Mouse (Mus musculus): ENCODE measurements around the gene S1pr1.

S1pr1 gene

DNA sequence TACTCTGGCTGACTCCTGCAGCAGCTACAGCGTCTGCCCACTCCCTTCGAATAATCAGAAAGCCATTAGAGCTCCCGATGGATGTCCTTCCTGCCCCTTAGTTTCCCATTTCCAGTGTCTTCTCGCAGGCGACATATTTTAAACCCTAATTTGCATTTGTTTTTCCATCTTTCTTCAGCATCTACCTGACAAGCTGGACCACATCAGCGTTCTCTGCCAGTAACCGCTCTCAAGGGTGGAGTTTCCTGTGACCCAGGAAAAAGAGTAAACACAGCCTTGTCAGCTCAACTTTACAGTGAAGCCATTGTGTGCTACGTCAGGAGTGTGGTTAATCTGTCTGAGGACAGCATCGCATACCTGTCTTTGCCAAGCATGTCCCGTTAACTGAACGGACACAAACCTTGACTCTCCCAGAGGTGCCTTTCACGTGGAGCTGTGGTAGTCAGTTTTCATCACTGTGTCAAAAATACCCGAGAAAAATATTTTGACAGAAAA is 41.2 kb downstream of the S1pr1 start:
- DNase-seq (ENCODE audit: low spot score in 2 of 2): no peak

- no peak for DNase-seq (ENCODE audit: low spot score in 2 of 2)
Observed at GRCm38 (mm10) chr3:115672965-115673662, 41.8 kb downstream of the S1pr1 start.

DNA sequence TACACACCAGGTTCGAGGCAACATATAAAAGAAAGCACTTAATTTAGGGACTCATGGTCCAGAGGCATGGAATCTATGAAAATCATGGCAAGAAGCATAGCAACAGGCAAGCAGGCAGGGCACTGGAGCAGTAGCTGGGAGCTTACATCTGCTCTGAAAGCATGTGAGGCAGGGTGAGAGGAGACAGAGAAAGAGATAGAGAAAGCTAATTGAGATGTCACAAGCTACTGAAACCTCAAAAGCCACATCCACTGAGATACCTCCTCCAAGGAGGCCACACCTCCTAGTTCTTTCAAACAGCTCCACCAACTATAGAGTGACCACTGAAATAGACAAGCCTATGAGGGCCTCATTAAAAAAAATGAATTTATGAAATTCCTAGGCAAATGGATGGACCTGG is 45.6 kb downstream of the S1pr1 start:
- no peak for DNase-seq (ENCODE audit: low spot score in 2 of 2)

- DNase-seq (ENCODE audit: low spot score in 2 of 2): no peak
Observed at GRCm38 (mm10) chr3:115667182-115667581, 47.7 kb downstream of the S1pr1 start.

DNA sequence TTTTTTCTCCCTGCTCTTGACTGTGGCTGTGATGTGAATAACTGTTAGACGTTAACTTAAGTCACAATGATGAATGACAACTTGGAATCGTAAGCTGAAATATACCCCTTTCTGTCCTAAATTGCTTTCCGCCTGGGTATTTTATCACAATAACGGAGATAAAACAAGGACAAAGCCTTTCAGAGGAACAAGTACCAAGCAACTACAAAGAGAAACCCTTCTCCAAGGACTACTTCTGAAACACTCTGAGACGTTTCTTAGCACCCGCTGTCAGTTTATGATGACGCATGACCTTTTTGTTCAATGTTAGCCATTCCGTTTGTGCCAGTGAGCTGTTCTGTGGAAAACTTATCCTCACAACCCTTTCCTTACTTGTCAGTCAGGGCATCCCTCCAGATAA is 48.3 kb downstream of the S1pr1 start:
- no peak for DNase-seq (ENCODE audit: low spot score in 2 of 2)

- no peak for DNase-seq (ENCODE audit: low spot score in 2 of 2)
Observed at GRCm38 (mm10) chr3:115664497-115664896, 50.4 kb downstream of the S1pr1 start.

GRCm38 (mm10) chr3:115660701-115661460 is 54.0 kb downstream of the S1pr1 start:
- peak; percentile 82 to 87 for DNase-seq (ENCODE audit: low spot score in 2 of 2)

All from right cerebral cortex, adult 2 months (tissue).